Mouse (Mus musculus): ENCODE measurements around the gene Rps28.

The Rps28 gene

GRCm38 (mm10) chr17:33811142-33811516 is 13.2 kb downstream of the Rps28 start:
- no peak for DNase-seq

- DNase-seq, result peak; percentile 78
Measured at GRCm38 (mm10) chr17:33810334-33811141, 13.8 kb downstream of the Rps28 start, which contains the start of gene Kank3. Gene Kank3, plus strand, starts transcription at chr17:33810519.

- DNase-seq, result no peak
Measured at GRCm38 (mm10) chr17:33808192-33808591, 16.2 kb downstream of the Rps28 start.

GRCm38 (mm10) chr17:33807181-33807888 is 17.0 kb downstream of the Rps28 start:
- no peak for DNase-seq

GRCm38 (mm10) chr17:33804745-33805144 is 19.6 kb downstream of the Rps28 start:
- DNase-seq, result no peak

GRCm38 (mm10) chr17:33804205-33804604 is 20.2 kb downstream of the Rps28 start:
- DNase-seq, result no peak

- DNase-seq, result no peak
Measured at GRCm38 (mm10) chr17:33802221-33802620, 22.1 kb downstream of the Rps28 start.

- no peak for DNase-seq
Measured at GRCm38 (mm10) chr17:33799277-33799676, 25.1 kb downstream of the Rps28 start.

GRCm38 (mm10) chr17:33798306-33798705 is 26.1 kb downstream of the Rps28 start:
- no peak for DNase-seq

- DNase-seq, result no peak
Measured at GRCm38 (mm10) chr17:33788732-33789131, 35.6 kb downstream of the Rps28 start.

- no peak for DNase-seq
Measured at GRCm38 (mm10) chr17:33786375-33786774, 38.0 kb downstream of the Rps28 start.

GRCm38 (mm10) chr17:33784939-33785338 is 39.4 kb downstream of the Rps28 start:
- DNase-seq, result no peak

- no peak for DNase-seq
Measured at GRCm38 (mm10) chr17:33783408-33783807, 41.0 kb downstream of the Rps28 start.

GRCm38 (mm10) chr17:33782067-33782466 is 42.3 kb downstream of the Rps28 start:
- no peak for DNase-seq

GRCm38 (mm10) chr17:33781124-33781977 is 43.0 kb downstream of the Rps28 start, which contains the start of gene Angptl4:
Gene Angptl4, minus strand, starts transcription at chr17:33781830.
- peak; percentile 14 for DNase-seq

- no peak for DNase-seq
Measured at GRCm38 (mm10) chr17:33780431-33780830, 43.9 kb downstream of the Rps28 start.

- no peak for DNase-seq
Measured at GRCm38 (mm10) chr17:33779967-33780295, 44.4 kb downstream of the Rps28 start.

- peak; percentile 55 for DNase-seq
Measured at GRCm38 (mm10) chr17:33779271-33779966, 44.9 kb downstream of the Rps28 start.

GRCm38 (mm10) chr17:33775287-33775686 is 49.1 kb downstream of the Rps28 start:
- DNase-seq, result no peak

GRCm38 (mm10) chr17:33774573-33775155 is 49.7 kb downstream of the Rps28 start:
- no peak for DNase-seq

GRCm38 (mm10) chr17:33773871-33774572 is 50.3 kb downstream of the Rps28 start:
- DNase-seq, result no peak

GRCm38 (mm10) chr17:33773426-33773825 is 50.9 kb downstream of the Rps28 start:
- DNase-seq, result no peak

Measured in cerebellum, adult 9-11 months (tissue).